Mouse (Mus musculus): ENCODE data around the gene Olfr1484.
"Not testable (repeated sequence)": the region's sequence is repeated elsewhere in the genome, so short reads cannot be mapped to it uniquely, and the experiment has no call there.

Olfr1484 gene

GRCm38 (mm10) chr19:13583211-13583610, at the start of gene Olfr1484:
Gene Olfr1484 (plus strand): TSS chr19:13583511.
- DNase-seq, result no peak

- DNase-seq, result not testable (repeated sequence)
Measured at GRCm38 (mm10) chr19:13617075-13617474, 33.8 kb downstream of the Olfr1484 start, which contains the start of gene Olfr1487. Gene Olfr1487 (plus strand): TSS chr19:13617375.

GRCm38 (mm10) chr19:13631321-13631720, 48.0 kb downstream of the Olfr1484 start, which contains the start of gene Olfr1489:
Gene Olfr1489 (plus strand): TSS chr19:13631621.
- DNase-seq, result no peak
